Mouse (Mus musculus) forebrain, embryonic 15.5 days (tissue): ENCODE measurements around the gene Nfia. TPM values are rescaled to one million over a fixed set of nuclear protein-coding genes. Genes with fewer than 3 reads are reported as not detected.

ENCODE experiments used
- ATAC-seq: fragments of 200-750 bp; cut with Nextera tagmentation; replicated peaks from 2 replicates; pipeline ENCODE4 v1.8.0; 2017; ENCODE audit warnings: mild to moderate bottlenecking, moderate TSS enrichment, moderate library complexity
- H3K27ac ChIP-seq: fragments of 300-500 bp; sonication (generic); replicated peaks from 2 replicates; pipeline ENCODE4 v1.5.1; 2015; ENCODE audit warnings: mild to moderate bottlenecking, inconsistent platforms
- H3K27me3 ChIP-seq: fragments of 300-500 bp; sonication (generic); 2 replicates; pipeline ENCODE4 v1.6.1; 2015; ENCODE audit warnings: inconsistent platforms
- H3K36me3 ChIP-seq: fragments of 300-500 bp; sonication (generic); 2 replicates; pipeline ENCODE4 v1.6.1; 2015; ENCODE audit warnings: mild to moderate bottlenecking, inconsistent platforms
- H3K4me1 ChIP-seq: fragments of 300-500 bp; sonication (generic); 2 replicates; pipeline ENCODE4 v1.6.1; 2015; ENCODE audit warnings: inconsistent platforms
- H3K4me2 ChIP-seq: fragments of 300-500 bp; sonication (generic); replicated peaks from 2 replicates; pipeline ENCODE4 v1.6.1; 2015; ENCODE audit warnings: mild to moderate bottlenecking, inconsistent platforms
- H3K4me3 ChIP-seq: fragments of 300-500 bp; sonication (generic); 2 replicates; pipeline ENCODE4 v1.5.1; 2015; ENCODE audit warnings: mild to moderate bottlenecking, inconsistent platforms
- H3K9ac ChIP-seq: fragments of 300-500 bp; sonication (generic); replicated peaks from 2 replicates; pipeline ENCODE4 v1.6.1; 2015; ENCODE audit warnings: mild to moderate bottlenecking, inconsistent platforms
- H3K9me3 ChIP-seq: fragments of 300-500 bp; sonication (generic); 2 replicates; pipeline ENCODE4 v1.6.1; 2016; ENCODE audit warnings: inconsistent platforms
- WGBS: fragments of 180-500 bp; shearing (Covaris S2); methylation state at CpG from one replicate; pipeline ENCODE4 v1.1.7; 2015; ENCODE audit warnings: mixed read lengths; 5-methylcytosine and 5-hydroxymethylcytosine counted together
- polyA plus RNA-seq: library from polyadenylated mRNA; unstranded; fragments of >200 nt; fragmentation: Nextera tagmentation; extraction: Ambion mirVana; gene quantifications from 2 replicates; pipeline ENCODE4 v1.2.1, GENCODE M21; 2015

The Nfia gene
- polyA plus RNA-seq, 1 experiment from 2014 or later = 98.3 TPM

GRCm38 (mm10) chr4:97851698-97852097, 79.2 kb downstream of the Nfia start:
- Histone ChIP-seq H3K4me2 (no peak overlapping the region), H3K27ac (no peak overlapping the region), H3K9ac (no peak overlapping the region), H3K9me3 (no peaks in the 10 kb centered on the region), H3K27me3 (no peaks in the 10 kb centered on the region), H3K36me3 (no peaks in the 10 kb centered on the region), H3K4me3 (no peak overlapping the region), H3K4me1 (0 out of 2 replicates have a peak, but pooled peaks cover 4% of the 10 kb centered on the region)
- ATAC-seq = no peak
- 65% methylated on average over 5 of the region's 5 CpGs for WGBS

GRCm38 (mm10) chr4:97852626-97853025, 80.1 kb downstream of the Nfia start:
- Histone ChIP-seq H3K4me1 (peaks cover 7% of the 10 kb centered on the region; the same call in 1 of the 2 replicates), H3K4me2 (no peak overlapping the region), H3K4me3 (no peak overlapping the region), H3K27ac (no peak overlapping the region), H3K9me3 (no peaks in the 10 kb centered on the region), H3K36me3 (no peaks in the 10 kb centered on the region), H3K27me3 (no peaks in the 10 kb centered on the region), H3K9ac (no peak overlapping the region)
- ATAC-seq = no peak
- WGBS = 76% methylated on average over 2 of the region's 2 CpGs

GRCm38 (mm10) chr4:97854779-97855178, 82.2 kb downstream of the Nfia start:
- Histone ChIP-seq H3K9ac (no peak overlapping the region), H3K27ac (no peak overlapping the region), H3K4me3 (no peak overlapping the region), H3K4me2 (no peak overlapping the region), H3K4me1 (peaks cover 23% of the 10 kb centered on the region), H3K36me3 (no peaks in the 10 kb centered on the region), H3K9me3 (no peaks in the 10 kb centered on the region), H3K27me3 (no peaks in the 10 kb centered on the region)
- ATAC-seq = no peak
- 93% methylated on average over 4 of the region's 4 CpGs for WGBS

GRCm38 (mm10) chr4:97855712-97856420, 83.3 kb downstream of the Nfia start:
- WGBS = 96% methylated on average over 8 of the region's 8 CpGs
- H3K36me3 ChIP-seq = no peaks in the 10 kb centered on the region
- no peak for ATAC-seq

GRCm38 (mm10) chr4:97857549-97857948, 85.0 kb downstream of the Nfia start:
- Histone ChIP-seq H3K4me2 (no peak overlapping the region), H3K4me1 (peaks cover 23% of the 10 kb centered on the region), H3K4me3 (no peak overlapping the region), H3K9me3 (no peaks in the 10 kb centered on the region), H3K9ac (no peak overlapping the region), H3K27me3 (no peaks in the 10 kb centered on the region), H3K36me3 (no peaks in the 10 kb centered on the region), H3K27ac (no peak overlapping the region)
- 72% methylated on average over 2 of the region's 2 CpGs for WGBS
- no peak for ATAC-seq

More at GRCm38 (mm10) chr4:97855712-97856420, 83.3 kb downstream of the Nfia start:
- Histone ChIP-seq H3K4me2 (no peak overlapping the region), H3K9ac (no peak overlapping the region), H3K27ac (no peak overlapping the region), H3K27me3 (no peaks in the 10 kb centered on the region), H3K4me3 (no peak overlapping the region), H3K4me1 (peaks cover 23% of the 10 kb centered on the region), H3K9me3 (no peaks in the 10 kb centered on the region)

GRCm38 (mm10) chr4:97859431-97859830, 86.9 kb downstream of the Nfia start:
- 58% methylated on average over 4 of the region's 4 CpGs for WGBS
- H3K27ac ChIP-seq = no peak overlapping the region; the same call in 1 of the 2 replicates

GRCm38 (mm10) chr4:97860376-97860775, 87.8 kb downstream of the Nfia start:
- H3K9ac ChIP-seq = no peak overlapping the region
- H3K4me3 ChIP-seq = no peak overlapping the region
- no peaks in the 10 kb centered on the region for H3K9me3 ChIP-seq
- H3K36me3 ChIP-seq = no peaks in the 10 kb centered on the region
- H3K27ac ChIP-seq = no peak overlapping the region; the same call in 1 of the 2 replicates
- no peaks in the 10 kb centered on the region for H3K27me3 ChIP-seq
- WGBS = 81% methylated on average over 3 of the region's 3 CpGs
- ATAC-seq = no peak
- H3K4me1 ChIP-seq = peaks cover 27% of the 10 kb centered on the region
- no peak overlapping the region for H3K4me2 ChIP-seq

More at GRCm38 (mm10) chr4:97859431-97859830, 86.9 kb downstream of the Nfia start:
- no peak overlapping the region for H3K4me3 ChIP-seq
- H3K27me3 ChIP-seq = no peaks in the 10 kb centered on the region
- H3K9me3 ChIP-seq = no peaks in the 10 kb centered on the region
- ATAC-seq = no peak
- peaks cover 23% of the 10 kb centered on the region for H3K4me1 ChIP-seq
- H3K36me3 ChIP-seq = no peaks in the 10 kb centered on the region
- H3K4me2 ChIP-seq = no peak overlapping the region
- H3K9ac ChIP-seq = no peak overlapping the region

GRCm38 (mm10) chr4:97860791-97861344, 88.3 kb downstream of the Nfia start:
- no peak for ATAC-seq
- peaks cover 30% of the 10 kb centered on the region for H3K4me1 ChIP-seq
- WGBS = 96% methylated on average over 8 of the region's 8 CpGs

GRCm38 (mm10) chr4:97862379-97862778, 89.8 kb downstream of the Nfia start:
- Histone ChIP-seq H3K27ac (no peak overlapping the region), H3K9ac (no peak overlapping the region), H3K4me3 (no peak overlapping the region), H3K4me2 (no peak overlapping the region), H3K4me1 (peaks cover 35% of the 10 kb centered on the region), H3K27me3 (no peaks in the 10 kb centered on the region), H3K36me3 (no peaks in the 10 kb centered on the region), H3K9me3 (no peaks in the 10 kb centered on the region)
- 91% methylated on average over 6 of the region's 6 CpGs for WGBS
- no peak for ATAC-seq

More at GRCm38 (mm10) chr4:97860791-97861344, 88.3 kb downstream of the Nfia start:
- Histone ChIP-seq H3K36me3 (no peaks in the 10 kb centered on the region), H3K4me2 (no peak overlapping the region), H3K4me3 (no peak overlapping the region), H3K27ac (no peak overlapping the region; the same call in 1 of the 2 replicates), H3K27me3 (no peaks in the 10 kb centered on the region), H3K9me3 (no peaks in the 10 kb centered on the region), H3K9ac (no peak overlapping the region)

GRCm38 (mm10) chr4:97864276-97864675, 91.7 kb downstream of the Nfia start:
- Histone ChIP-seq H3K4me1 (peaks cover 39% of the 10 kb centered on the region), H3K9me3 (no peaks in the 10 kb centered on the region), H3K4me3 (no peak overlapping the region), H3K9ac (no peak overlapping the region), H3K27me3 (no peaks in the 10 kb centered on the region), H3K27ac (no peak overlapping the region), H3K36me3 (no peaks in the 10 kb centered on the region), H3K4me2 (no peak overlapping the region)
- WGBS = 98% methylated on average over 2 of the region's 2 CpGs
- no peak for ATAC-seq

- WGBS = 24% methylated on average over 3 of the region's 3 CpGs
- no peak overlapping the region for H3K9ac ChIP-seq
- H3K9me3 ChIP-seq = no peaks in the 10 kb centered on the region
- H3K4me1 ChIP-seq = peaks cover 45% of the 10 kb centered on the region
- no peak overlapping the region for H3K4me3 ChIP-seq
- H3K4me2 ChIP-seq = no peak overlapping the region
- peak overlapping the region; percentile 57 for H3K27ac ChIP-seq
- H3K27me3 ChIP-seq = no peaks in the 10 kb centered on the region
- H3K36me3 ChIP-seq = no peaks in the 10 kb centered on the region
- ATAC-seq = peak; percentile 17; the same call in 1 of the 2 replicates
These were observed 92.9 kb downstream of the Nfia start for GRCm38 (mm10) chr4:97865410-97865953.

GRCm38 (mm10) chr4:97866463-97866862, 93.9 kb downstream of the Nfia start:
- no peaks in the 10 kb centered on the region for H3K9me3 ChIP-seq
- H3K36me3 ChIP-seq = no peaks in the 10 kb centered on the region
- peaks cover 51% of the 10 kb centered on the region for H3K4me1 ChIP-seq
- H3K4me3 ChIP-seq = no peak overlapping the region
- H3K27me3 ChIP-seq = no peaks in the 10 kb centered on the region
- no peak overlapping the region for H3K9ac ChIP-seq
- ATAC-seq = no peak
- WGBS = 73% methylated on average over 5 of the region's 5 CpGs
- H3K4me2 ChIP-seq = no peak overlapping the region
- no peak overlapping the region for H3K27ac ChIP-seq
